Mouse (Mus musculus): Measurements from ENCODE around the gene Rhbdf2. TPM values are rescaled to one million over a fixed set of nuclear protein-coding genes. Genes with fewer than 3 reads are reported as not detected.

Rhbdf2 gene
- polyA plus RNA-seq, 1 experiment from 2014 or later = 7.7 TPM

DNA sequence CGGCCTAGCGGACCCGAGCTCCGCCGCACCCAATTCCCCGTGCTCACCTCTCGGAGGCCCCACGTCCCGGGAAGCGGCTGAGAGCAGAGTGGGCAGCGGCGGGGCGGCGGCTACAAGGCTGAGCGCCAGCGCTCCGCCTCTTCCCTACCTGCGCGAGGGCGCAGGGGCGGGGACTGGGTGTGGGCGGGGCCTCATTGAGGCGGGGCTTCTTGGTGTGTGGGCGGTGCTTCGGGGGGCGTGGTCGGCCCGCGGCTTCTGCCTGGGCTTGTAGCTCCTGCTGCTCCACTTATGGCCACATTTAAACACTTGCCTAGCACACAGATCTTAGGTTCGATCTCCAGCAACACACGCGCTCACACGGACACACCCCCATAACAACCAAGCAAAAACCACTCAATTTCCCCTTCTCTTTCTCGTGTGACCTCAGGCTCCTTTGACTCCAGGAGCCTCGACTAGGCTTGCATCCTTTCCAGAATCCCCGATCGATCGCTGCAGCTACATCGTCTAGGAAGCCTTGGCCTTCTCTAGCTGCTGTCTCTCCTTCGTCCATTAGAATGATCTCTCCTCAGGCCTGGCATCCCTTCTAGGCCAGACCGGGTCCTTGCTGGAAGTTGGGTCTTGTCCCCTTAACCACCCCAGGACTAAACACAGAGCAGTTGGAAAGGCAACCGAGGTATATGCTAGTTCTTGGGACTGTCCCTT, 2.5 kb downstream of the Rhbdf2 start:
- Histone ChIP-seq H3K4me1 (ENCODE audit: control insufficient read depth, low read depth, low read length) (peaks cover 64% of the 10 kb centered on the region), H3K27me3 (ENCODE audit: control insufficient read depth, insufficient read depth, low read depth, low read length) (no peaks in the 10 kb centered on the region), H3K9ac (ENCODE audit: low read depth, low read length) (peak overlapping the region; percentile 88), H3K4me2 (ENCODE audit: low read depth, low read length) (peak overlapping the region; percentile 96), H3K4me3 (ENCODE audit: low read depth, low read length) (peak overlapping the region; percentile 81), H3K9me3 (replicated peaks; ENCODE audit: control insufficient read depth, low read length) (no peaks in the 10 kb centered on the region), H3K27ac (ENCODE audit: low read length) (peak overlapping the region; percentile 83), H3K36me3 (ENCODE audit: control insufficient read depth, insufficient read depth) (no peaks in the 10 kb centered on the region)
- 10% methylated on average over 41 of the region's 42 CpGs for WGBS (ENCODE audit: insufficient replicate concordance)
- ATAC-seq (ENCODE audit: low read depth) = peak; percentile 79

DNA sequence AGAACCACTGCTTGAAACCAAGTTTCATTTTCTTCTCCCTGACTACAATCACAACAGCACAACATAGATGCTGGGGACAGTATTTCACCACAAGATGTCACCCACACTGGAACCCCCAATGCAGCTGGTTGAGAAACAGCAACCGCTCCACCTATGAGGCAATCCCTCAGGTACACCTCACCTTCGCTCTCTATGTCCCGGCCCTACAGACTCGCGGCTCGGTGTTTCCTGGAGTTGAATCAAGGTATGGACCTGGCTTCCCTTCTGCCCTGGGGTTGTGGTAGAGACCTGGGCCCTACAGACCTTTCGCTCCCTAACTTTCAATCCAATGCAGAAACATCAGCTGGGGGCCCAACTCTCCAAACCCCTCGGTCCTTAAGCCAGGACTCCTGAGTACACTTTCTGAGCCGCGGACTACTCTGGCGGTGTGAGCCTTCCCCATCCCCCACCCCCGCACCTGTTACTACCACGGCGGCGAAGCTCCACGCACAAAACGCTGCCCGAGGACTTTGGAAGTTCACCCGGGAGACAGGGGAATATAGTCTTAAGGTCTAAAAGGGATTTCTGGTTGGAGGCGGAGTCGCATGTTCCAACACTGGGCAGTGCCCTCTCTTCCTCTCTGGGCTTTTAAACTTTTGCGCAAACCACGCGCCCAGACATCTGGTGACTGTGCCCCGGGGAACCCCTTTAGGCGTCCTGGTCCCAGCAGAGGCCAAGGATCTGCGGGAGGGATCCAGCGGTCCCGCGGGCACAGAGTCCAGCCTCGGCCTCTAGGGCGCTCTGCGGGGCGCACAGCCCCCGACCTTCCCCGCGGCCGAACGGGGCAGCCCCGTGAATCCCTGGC, 3.3 kb downstream of the Rhbdf2 start:
- Histone ChIP-seq H3K9me3 (replicated peaks; ENCODE audit: control insufficient read depth, low read length) (no peaks in the 10 kb centered on the region), H3K4me2 (ENCODE audit: low read depth, low read length) (peak overlapping the region; percentile 96), H3K27ac (ENCODE audit: low read length) (peak overlapping the region; percentile 83), H3K4me3 (ENCODE audit: low read depth, low read length) (peak overlapping the region; percentile 81), H3K36me3 (ENCODE audit: control insufficient read depth, insufficient read depth) (no peaks in the 10 kb centered on the region), H3K27me3 (ENCODE audit: control insufficient read depth, insufficient read depth, low read depth, low read length) (no peaks in the 10 kb centered on the region), H3K4me1 (ENCODE audit: control insufficient read depth, low read depth, low read length) (peaks cover 70% of the 10 kb centered on the region), H3K9ac (ENCODE audit: low read depth, low read length) (peak overlapping the region; percentile 88)
- ATAC-seq (ENCODE audit: low read depth) = peak; percentile 4; the same call in 1 of the 2 replicates
- WGBS (ENCODE audit: insufficient replicate concordance) = 3% methylated on average over 39 of the region's 40 CpGs

DNA sequence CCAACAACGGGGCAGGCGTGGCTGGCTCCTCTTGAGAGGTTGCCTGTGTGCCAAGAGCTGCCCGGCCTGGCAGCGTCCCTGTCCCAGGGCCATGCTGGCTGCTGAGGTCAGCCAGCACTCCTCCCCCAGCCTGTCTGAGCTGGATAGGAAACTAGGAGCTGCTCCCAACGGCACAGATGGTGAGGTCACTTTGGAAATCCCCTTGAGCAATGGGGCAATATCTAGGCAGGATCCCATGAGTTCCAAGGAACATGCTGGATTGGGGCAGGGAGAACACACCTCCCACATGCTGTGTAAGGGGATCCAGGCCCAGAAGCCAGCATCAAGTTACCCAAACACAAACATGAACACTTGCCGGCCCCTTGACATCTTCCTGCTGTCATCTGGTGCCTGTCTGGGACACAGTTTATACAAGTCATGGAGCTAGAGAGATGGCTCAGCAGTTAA, 5.5 kb downstream of the Rhbdf2 start:
- 48% methylated on average over 6 of the region's 6 CpGs for WGBS (ENCODE audit: insufficient replicate concordance)
- peak overlapping the region; percentile 96 for H3K4me2 ChIP-seq (ENCODE audit: low read depth, low read length)
- no peak for ATAC-seq (ENCODE audit: low read depth)
- H3K27ac ChIP-seq (ENCODE audit: low read length) = peak overlapping the region; percentile 94
- H3K9ac ChIP-seq (ENCODE audit: low read depth, low read length) = peak overlapping the region; percentile 72
- H3K4me3 ChIP-seq (ENCODE audit: low read depth, low read length) = peak overlapping the region; percentile 55; the same call in 1 of the 2 replicates
- peaks cover 88% of the 10 kb centered on the region for H3K4me1 ChIP-seq (ENCODE audit: control insufficient read depth, low read depth, low read length)
- H3K9me3 ChIP-seq (replicated peaks; ENCODE audit: control insufficient read depth, low read length) = no peaks in the 10 kb centered on the region
- no peaks in the 10 kb centered on the region for H3K27me3 ChIP-seq (ENCODE audit: control insufficient read depth, insufficient read depth, low read depth, low read length)
- H3K36me3 ChIP-seq (ENCODE audit: control insufficient read depth, insufficient read depth) = no peaks in the 10 kb centered on the region

DNA sequence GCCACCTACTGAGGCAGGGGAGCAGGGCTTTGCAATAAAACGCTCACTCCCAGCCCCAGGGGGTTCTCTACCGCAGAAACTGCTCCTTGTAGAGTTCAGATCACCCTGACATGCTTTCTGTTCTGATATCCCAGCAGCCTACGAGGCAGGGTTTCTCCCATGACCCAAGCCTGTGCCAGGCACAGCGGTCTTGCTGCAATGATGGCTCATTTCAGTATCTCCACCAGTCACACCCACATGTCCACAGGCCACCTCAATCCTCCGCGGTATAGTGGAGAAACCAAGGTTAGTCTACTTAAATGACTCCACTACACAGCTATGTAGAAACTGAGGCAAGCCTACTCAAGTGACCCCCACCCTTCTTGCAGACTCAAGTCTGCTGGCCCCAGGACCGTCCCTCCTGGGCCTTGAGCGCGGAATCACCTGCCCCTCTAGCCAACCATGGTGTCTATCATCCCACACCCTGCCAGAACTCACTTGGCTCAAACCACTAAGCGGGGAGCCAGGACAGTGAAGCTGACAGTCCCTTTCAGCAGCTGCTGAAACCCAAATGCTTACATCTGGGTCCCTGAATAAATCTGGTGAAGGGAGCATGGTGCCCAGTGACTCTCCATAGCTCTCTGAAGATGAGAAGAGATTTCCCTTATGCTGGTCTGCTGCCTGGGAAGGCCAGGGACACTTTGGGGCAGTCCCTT, 6.1 kb downstream of the Rhbdf2 start:
- WGBS (ENCODE audit: insufficient replicate concordance) = 50% methylated on average over 10 of the region's 10 CpGs
- H3K9me3 ChIP-seq (replicated peaks; ENCODE audit: control insufficient read depth, low read length) = no peaks in the 10 kb centered on the region
- peak overlapping the region; percentile 72 for H3K9ac ChIP-seq (ENCODE audit: low read depth, low read length)
- peak overlapping the region; percentile 55 for H3K4me3 ChIP-seq (ENCODE audit: low read depth, low read length)
- H3K27me3 ChIP-seq (ENCODE audit: control insufficient read depth, insufficient read depth, low read depth, low read length) = no peaks in the 10 kb centered on the region
- H3K27ac ChIP-seq (ENCODE audit: low read length) = peak overlapping the region; percentile 94
- H3K36me3 ChIP-seq (ENCODE audit: control insufficient read depth, insufficient read depth) = no peaks in the 10 kb centered on the region
- peak; percentile 19; the same call in 1 of the 2 replicates for ATAC-seq (ENCODE audit: low read depth)
- H3K4me2 ChIP-seq (ENCODE audit: low read depth, low read length) = peak overlapping the region; percentile 96
- H3K4me1 ChIP-seq (ENCODE audit: control insufficient read depth, low read depth, low read length) = peaks cover 93% of the 10 kb centered on the region

DNA sequence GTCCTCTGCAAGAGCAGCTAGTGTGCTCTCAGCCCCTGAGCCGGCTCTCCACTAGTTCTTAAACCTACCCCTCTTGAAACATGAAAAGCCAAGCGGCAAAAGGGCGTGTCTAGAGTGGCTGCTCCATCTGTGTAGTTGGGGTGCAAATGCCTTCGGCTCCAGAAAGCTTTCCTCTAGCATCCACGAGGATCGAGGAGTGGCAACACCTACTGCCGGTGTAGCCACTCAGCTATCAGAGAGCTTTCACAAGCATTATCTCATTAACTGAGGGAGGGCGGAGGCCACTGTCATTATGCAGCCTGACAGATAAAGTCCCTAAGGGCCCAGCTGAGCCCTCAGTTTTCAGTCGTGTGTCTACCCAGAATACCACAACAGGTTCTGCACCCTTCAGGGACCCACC, 6.7 kb downstream of the Rhbdf2 start:
- peak; percentile 68 for ATAC-seq (ENCODE audit: low read depth)
- Histone ChIP-seq H3K4me3 (ENCODE audit: low read depth, low read length) (peak overlapping the region; percentile 55), H3K36me3 (ENCODE audit: control insufficient read depth, insufficient read depth) (no peaks in the 10 kb centered on the region), H3K4me2 (ENCODE audit: low read depth, low read length) (peak overlapping the region; percentile 96), H3K27ac (ENCODE audit: low read length) (peak overlapping the region; percentile 94), H3K4me1 (ENCODE audit: control insufficient read depth, low read depth, low read length) (peaks cover 93% of the 10 kb centered on the region), H3K9ac (ENCODE audit: low read depth, low read length) (peak overlapping the region; percentile 72), H3K9me3 (replicated peaks; ENCODE audit: control insufficient read depth, low read length) (no peaks in the 10 kb centered on the region), H3K27me3 (ENCODE audit: control insufficient read depth, insufficient read depth, low read depth, low read length) (no peaks in the 10 kb centered on the region)
- WGBS (ENCODE audit: insufficient replicate concordance) = 13% methylated on average over 9 of the region's 9 CpGs

DNA sequence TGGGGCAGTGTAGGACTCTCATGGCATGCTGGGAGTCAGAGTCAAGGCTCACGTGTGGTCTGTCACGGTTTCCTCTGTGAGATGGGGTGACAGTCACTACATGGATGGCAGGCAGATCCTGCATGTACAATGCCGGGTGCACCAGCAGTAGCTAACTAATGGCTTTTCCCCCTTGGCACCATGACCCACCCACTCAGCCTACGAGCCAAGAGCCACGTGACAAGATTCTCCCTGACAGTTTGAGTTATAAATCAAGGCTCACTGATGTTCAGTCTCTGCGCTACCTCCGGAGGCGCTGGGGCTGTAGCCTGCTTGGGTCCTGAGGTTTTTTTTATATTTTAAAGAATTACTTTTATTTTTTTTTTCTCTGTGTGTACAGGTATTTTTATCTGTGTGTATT, 7.3 kb downstream of the Rhbdf2 start:
- H3K36me3 ChIP-seq (ENCODE audit: control insufficient read depth, insufficient read depth) = no peaks in the 10 kb centered on the region
- no peaks in the 10 kb centered on the region for H3K9me3 ChIP-seq (replicated peaks; ENCODE audit: control insufficient read depth, low read length)
- peak overlapping the region; percentile 96 for H3K4me2 ChIP-seq (ENCODE audit: low read depth, low read length)
- WGBS (ENCODE audit: insufficient replicate concordance) = 66% methylated on average over 8 of the region's 8 CpGs
- peak overlapping the region; percentile 55 for H3K4me3 ChIP-seq (ENCODE audit: low read depth, low read length)
- H3K27me3 ChIP-seq (ENCODE audit: control insufficient read depth, insufficient read depth, low read depth, low read length) = no peaks in the 10 kb centered on the region
- ATAC-seq (ENCODE audit: low read depth) = no peak
- H3K27ac ChIP-seq (ENCODE audit: low read length) = peak overlapping the region; percentile 94
- H3K4me1 ChIP-seq (ENCODE audit: control insufficient read depth, low read depth, low read length) = peaks cover 93% of the 10 kb centered on the region
- peak overlapping the region; percentile 72 for H3K9ac ChIP-seq (ENCODE audit: low read depth, low read length)

DNA sequence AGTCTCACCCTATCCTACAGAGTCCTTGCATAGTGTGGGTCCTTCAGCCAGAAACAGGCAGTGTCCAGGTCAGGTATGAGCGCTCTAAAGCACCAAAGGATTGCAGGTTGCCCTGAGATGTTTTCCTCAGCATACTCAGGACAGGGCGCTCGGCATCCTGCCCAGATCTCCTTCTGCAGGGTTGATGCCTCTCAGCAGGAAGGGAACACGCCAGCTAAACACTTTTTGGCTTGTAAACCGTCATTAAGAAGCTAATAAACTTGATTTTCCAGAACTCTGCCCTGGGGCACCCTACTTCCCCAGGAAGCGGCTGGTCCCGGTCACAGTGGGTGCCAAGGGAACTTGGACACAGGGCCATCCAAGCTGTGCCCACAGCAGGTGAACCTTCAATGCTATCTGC, 7.7 kb downstream of the Rhbdf2 start:
- peak overlapping the region; percentile 72; the same call in 1 of the 2 replicates for H3K9ac ChIP-seq (ENCODE audit: low read depth, low read length)
- no peak overlapping the region for H3K4me3 ChIP-seq (ENCODE audit: low read depth, low read length)
- 80% methylated on average over 7 of the region's 7 CpGs for WGBS (ENCODE audit: insufficient replicate concordance)
- H3K4me2 ChIP-seq (ENCODE audit: low read depth, low read length) = peak overlapping the region; percentile 96
- peak overlapping the region; percentile 94 for H3K27ac ChIP-seq (ENCODE audit: low read length)
- no peaks in the 10 kb centered on the region for H3K9me3 ChIP-seq (replicated peaks; ENCODE audit: control insufficient read depth, low read length)
- H3K27me3 ChIP-seq (ENCODE audit: control insufficient read depth, insufficient read depth, low read depth, low read length) = no peaks in the 10 kb centered on the region
- peaks cover 94% of the 10 kb centered on the region for H3K4me1 ChIP-seq (ENCODE audit: control insufficient read depth, low read depth, low read length)
- no peak for ATAC-seq (ENCODE audit: low read depth)
- no peaks in the 10 kb centered on the region for H3K36me3 ChIP-seq (ENCODE audit: control insufficient read depth, insufficient read depth)

DNA sequence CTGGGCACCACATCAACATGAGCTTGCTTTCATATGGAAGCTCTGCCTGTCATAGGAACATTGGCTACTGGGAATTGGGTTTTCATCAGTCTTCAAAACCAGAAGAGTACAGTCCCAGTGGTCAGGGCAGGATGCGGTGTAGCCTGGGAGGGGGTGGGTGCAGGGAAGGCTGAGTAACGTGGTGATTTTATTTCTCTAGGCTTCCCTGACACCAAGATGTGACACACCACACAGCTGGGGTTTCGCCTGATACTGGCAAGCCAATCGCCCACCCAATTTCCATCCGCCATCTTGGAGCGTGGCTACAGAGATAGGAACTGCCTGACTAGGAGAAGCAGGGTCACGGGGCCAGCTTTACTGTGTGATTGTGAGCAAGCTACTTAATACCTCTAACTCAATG, 8.2 kb downstream of the Rhbdf2 start:
- H3K4me1 ChIP-seq (ENCODE audit: control insufficient read depth, low read depth, low read length) = peaks cover 99% of the 10 kb centered on the region
- no peaks in the 10 kb centered on the region for H3K9me3 ChIP-seq (replicated peaks; ENCODE audit: control insufficient read depth, low read length)
- H3K27me3 ChIP-seq (ENCODE audit: control insufficient read depth, insufficient read depth, low read depth, low read length) = no peaks in the 10 kb centered on the region
- H3K36me3 ChIP-seq (ENCODE audit: control insufficient read depth, insufficient read depth) = no peaks in the 10 kb centered on the region
- ATAC-seq (ENCODE audit: low read depth) = no peak
- H3K27ac ChIP-seq (ENCODE audit: low read length) = peak overlapping the region; percentile 5
- peak overlapping the region; percentile 72; the same call in 1 of the 2 replicates for H3K9ac ChIP-seq (ENCODE audit: low read depth, low read length)
- H3K4me2 ChIP-seq (ENCODE audit: low read depth, low read length) = no peak overlapping the region
- H3K4me3 ChIP-seq (ENCODE audit: low read depth, low read length) = no peak overlapping the region
- WGBS (ENCODE audit: insufficient replicate concordance) = 64% methylated on average over 7 of the region's 7 CpGs

Measured in liver, embryonic 16.5 days (tissue).